Mouse (Mus musculus): ENCODE results near the gene Zfp948. TPM values are rescaled to one million over a fixed set of nuclear protein-coding genes. Genes with fewer than 3 reads are reported as not detected.

The Zfp948 gene
- 21.9 and 22.2 TPM in 2 replicates for polyA plus RNA-seq (2014; fragmentation: Nextera tagmentation; extraction: Ambion mirVana)

DNA sequence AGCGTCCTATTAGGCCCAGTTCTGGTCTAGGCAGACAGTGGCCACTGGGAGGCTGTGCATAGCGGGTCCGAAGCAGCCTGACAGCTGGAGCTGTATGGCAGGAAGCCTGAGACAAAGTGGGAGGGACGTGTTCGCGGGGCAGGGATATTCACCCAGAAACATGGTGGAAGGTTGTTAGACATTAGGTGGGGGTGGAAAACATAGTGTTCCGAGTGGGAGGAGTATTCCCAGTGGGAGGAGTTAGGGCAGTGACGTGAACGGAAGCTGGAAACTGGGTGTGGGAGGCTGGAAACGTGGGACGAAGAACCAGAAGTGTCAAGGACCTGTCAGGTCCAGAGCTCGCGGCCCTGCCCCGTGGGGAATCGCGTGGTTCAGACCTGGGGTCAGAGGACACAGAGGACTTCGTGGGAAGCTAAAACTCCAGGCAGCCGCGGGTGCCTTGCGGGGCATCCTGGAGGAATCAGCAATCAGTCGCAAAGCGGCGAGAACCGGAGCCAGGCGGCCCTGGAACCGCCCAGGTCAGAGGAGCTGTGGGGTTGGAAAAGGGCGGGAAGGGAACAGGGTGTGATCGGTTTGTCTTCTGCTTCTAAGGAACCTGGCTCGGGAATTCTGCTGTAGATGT is at the start of gene Zfp948:
Zfp948 (plus strand) TSS at position 281 of the 622 bp plus-strand sequence.
- Histone ChIP-seq H3K9me3 (ENCODE audit: control insufficient read depth, low read length) (no peaks in the 10 kb centered on the region), H3K4me3 (replicated peaks; ENCODE audit: low read length) (peak within 1 kb of the TSS; percentile 82), H3K27me3 (ENCODE audit: control insufficient read depth, insufficient read depth, low read length) (no peaks in the 10 kb centered on the region), H3K4me1 (replicated peaks; ENCODE audit: control insufficient read depth, insufficient read depth, low read length) (peaks cover 15% of the 10 kb centered on the region), H3K27ac (peak within 1 kb of the TSS; percentile 92), H3K9ac (peak within 1 kb of the TSS; percentile 81), H3K4me2 (replicated peaks) (peak within 1 kb of the TSS; percentile 62), H3K36me3 (replicated peaks; ENCODE audit: control insufficient read depth, insufficient read depth) (peaks cover 5% of the 10 kb centered on the region)
- ATAC-seq (ENCODE audit: low FRiP score) (peak; percentile 97), DNase-seq (ENCODE audit: low spot score) (peak; percentile 90)
- WGBS: under 1% methylated on average over 29 of the region's 29 CpGs

DNA sequence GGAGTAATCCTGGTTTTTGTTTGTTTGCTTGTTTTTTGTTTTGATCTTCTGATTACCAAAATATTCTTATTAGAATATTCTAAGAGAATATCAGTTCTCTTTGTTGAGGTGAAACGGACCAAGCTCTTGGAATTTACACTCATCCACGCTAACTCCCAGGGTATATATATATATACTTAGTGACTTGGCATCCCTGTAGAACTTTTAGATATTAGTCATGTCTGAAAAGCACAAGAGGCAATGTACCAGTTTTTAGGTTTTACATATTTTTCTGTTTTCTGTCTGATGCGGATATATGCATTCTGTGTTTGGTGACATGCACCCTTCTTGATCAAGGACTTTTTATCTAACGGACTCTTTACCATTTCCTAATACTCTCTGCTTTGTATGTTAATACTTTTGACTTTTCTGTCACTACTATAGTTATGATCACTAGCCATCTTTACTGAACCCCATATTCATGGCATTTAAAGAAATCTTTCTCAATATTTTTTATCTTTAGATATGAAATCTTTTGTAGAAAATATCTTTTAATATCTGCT is 49.6 kb upstream of the Zfp948 start:
- Histone ChIP-seq H3K36me3 (replicated peaks; ENCODE audit: control insufficient read depth, insufficient read depth) (no peaks in the 10 kb centered on the region), H3K4me2 (replicated peaks) (peak overlapping the region; percentile 87), H3K9ac (peak overlapping the region; percentile 68), H3K9me3 (ENCODE audit: control insufficient read depth, low read length) (no peaks in the 10 kb centered on the region), H3K4me1 (replicated peaks; ENCODE audit: control insufficient read depth, insufficient read depth, low read length) (no peaks in the 10 kb centered on the region), H3K27ac (peak overlapping the region; percentile 82), H3K4me3 (replicated peaks; ENCODE audit: low read length) (peak overlapping the region; percentile 53), H3K27me3 (ENCODE audit: control insufficient read depth, insufficient read depth, low read length) (no peaks in the 10 kb centered on the region)
- DNase-seq (ENCODE audit: low spot score): no peak
- no peak for ATAC-seq (ENCODE audit: low FRiP score)
- WGBS: 47% methylated on average over 4 of the region's 4 CpGs

DNA sequence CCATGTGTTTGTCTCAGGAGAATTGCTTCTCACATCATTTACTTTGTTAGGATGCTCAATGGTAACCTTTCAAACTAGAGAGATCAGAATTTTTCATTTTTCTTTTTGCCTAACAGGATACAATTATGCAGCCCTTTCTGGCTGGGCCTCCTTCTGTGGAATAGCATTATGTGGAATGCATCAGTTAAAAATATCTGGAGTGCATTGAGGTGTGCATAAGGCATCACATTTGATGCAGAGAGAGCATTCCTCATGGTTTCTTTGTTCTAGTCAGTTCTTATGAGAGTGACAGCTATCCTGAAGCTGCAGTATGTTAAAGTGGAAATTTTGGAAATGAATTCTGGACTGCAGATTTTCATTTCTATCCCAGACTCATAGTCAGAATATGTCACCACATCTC is 40.5 kb upstream of the Zfp948 start:
- ATAC-seq (ENCODE audit: low FRiP score): no peak
- H3K36me3 ChIP-seq (replicated peaks; ENCODE audit: control insufficient read depth, insufficient read depth): no peaks in the 10 kb centered on the region

DNA sequence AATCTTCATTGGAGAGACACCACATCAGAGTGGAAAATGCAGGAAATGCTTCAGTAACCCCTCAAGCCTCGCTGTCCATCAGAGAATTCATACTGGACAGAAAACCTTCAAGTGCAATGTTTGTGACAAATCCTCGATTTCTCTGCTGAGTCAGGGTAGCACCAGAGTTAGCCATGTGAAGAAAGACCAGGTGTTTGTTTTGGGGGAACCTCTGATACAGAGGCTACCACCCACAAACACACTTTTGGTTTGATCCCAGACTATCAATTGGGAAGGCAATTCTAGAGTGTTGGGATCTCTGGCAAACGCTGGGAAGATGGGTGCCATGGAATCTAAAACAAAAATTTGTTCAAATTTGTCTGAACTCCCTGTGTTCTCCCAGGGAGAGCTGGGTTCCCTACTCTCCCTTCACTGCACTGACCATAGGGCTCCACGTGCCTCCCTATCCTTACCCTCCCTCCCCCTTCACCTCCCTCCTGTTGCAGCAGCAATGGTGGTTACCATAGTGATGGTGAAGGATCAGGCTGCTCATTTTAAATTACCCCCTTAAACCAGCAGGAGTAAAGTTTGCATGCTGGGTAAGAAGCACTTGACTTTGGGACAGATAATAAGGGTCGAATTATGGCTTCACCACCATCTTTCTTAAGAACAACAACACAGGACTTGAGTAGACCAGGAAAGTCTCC is 36.0 kb upstream of the Zfp948 start:
- Histone ChIP-seq H3K4me2 (replicated peaks) (no peak overlapping the region), H3K4me1 (replicated peaks; ENCODE audit: control insufficient read depth, insufficient read depth, low read length) (peaks cover 20% of the 10 kb centered on the region), H3K27me3 (ENCODE audit: control insufficient read depth, insufficient read depth, low read length) (no peaks in the 10 kb centered on the region), H3K9ac (no peak overlapping the region), H3K27ac (no peak overlapping the region), H3K4me3 (replicated peaks; ENCODE audit: low read length) (no peak overlapping the region), H3K36me3 (replicated peaks; ENCODE audit: control insufficient read depth, insufficient read depth) (no peaks in the 10 kb centered on the region), H3K9me3 (ENCODE audit: control insufficient read depth, low read length) (no peaks in the 10 kb centered on the region)
- DNase-seq (ENCODE audit: low spot score): no peak
- no peak for ATAC-seq (ENCODE audit: low FRiP score)
- WGBS: 70% methylated on average over 5 of the region's 5 CpGs

More for the DNA sequence above, 40.5 kb upstream of the Zfp948 start:
- H3K27me3 ChIP-seq (ENCODE audit: control insufficient read depth, insufficient read depth, low read length): no peaks in the 10 kb centered on the region
- no peak overlapping the region for H3K27ac ChIP-seq
- H3K4me2 ChIP-seq (replicated peaks): no peak overlapping the region
- no peak overlapping the region for H3K9ac ChIP-seq
- H3K4me1 ChIP-seq (replicated peaks; ENCODE audit: control insufficient read depth, insufficient read depth, low read length): 0 out of 2 replicates have a peak, but pooled peaks cover 1% of the 10 kb centered on the region
- H3K4me3 ChIP-seq (replicated peaks; ENCODE audit: low read length): no peak overlapping the region
- H3K9me3 ChIP-seq (ENCODE audit: control insufficient read depth, low read length): no peaks in the 10 kb centered on the region
- no peak for DNase-seq (ENCODE audit: low spot score)

DNA sequence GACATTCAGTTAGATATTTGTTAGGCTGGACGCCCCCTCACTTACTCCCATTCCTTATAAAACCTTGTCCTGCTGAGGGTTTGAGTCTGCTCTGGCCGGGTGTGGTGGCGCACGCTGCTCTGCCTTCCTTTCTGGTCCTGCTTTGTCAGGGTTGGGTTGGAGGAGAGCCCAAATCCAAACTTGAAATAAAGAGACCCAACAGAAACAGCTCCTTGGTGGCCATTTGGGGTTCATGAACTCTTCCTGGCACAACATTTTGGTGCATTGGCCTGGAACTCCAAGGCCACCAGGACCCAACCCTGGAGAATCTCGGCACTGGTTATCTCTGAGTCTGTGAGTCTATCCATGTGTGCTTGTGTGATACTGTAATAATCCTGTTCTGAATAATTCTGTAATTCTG is 35.2 kb upstream of the Zfp948 start:
- WGBS: 61% methylated on average over 5 of the region's 5 CpGs
- peak overlapping the region; percentile 91 for H3K9ac ChIP-seq
- H3K27me3 ChIP-seq (ENCODE audit: control insufficient read depth, insufficient read depth, low read length): no peaks in the 10 kb centered on the region
- ATAC-seq (ENCODE audit: low FRiP score) (no peak), DNase-seq (ENCODE audit: low spot score) (no peak)
- H3K4me2 ChIP-seq (replicated peaks): peak overlapping the region; percentile 84
- H3K4me1 ChIP-seq (replicated peaks; ENCODE audit: control insufficient read depth, insufficient read depth, low read length): peaks cover 20% of the 10 kb centered on the region
- H3K36me3 ChIP-seq (replicated peaks; ENCODE audit: control insufficient read depth, insufficient read depth): no peaks in the 10 kb centered on the region
- no peaks in the 10 kb centered on the region for H3K9me3 ChIP-seq (ENCODE audit: control insufficient read depth, low read length)
- H3K4me3 ChIP-seq (replicated peaks; ENCODE audit: low read length): peak overlapping the region; percentile 84
- H3K27ac ChIP-seq: peak overlapping the region; percentile 90

DNA sequence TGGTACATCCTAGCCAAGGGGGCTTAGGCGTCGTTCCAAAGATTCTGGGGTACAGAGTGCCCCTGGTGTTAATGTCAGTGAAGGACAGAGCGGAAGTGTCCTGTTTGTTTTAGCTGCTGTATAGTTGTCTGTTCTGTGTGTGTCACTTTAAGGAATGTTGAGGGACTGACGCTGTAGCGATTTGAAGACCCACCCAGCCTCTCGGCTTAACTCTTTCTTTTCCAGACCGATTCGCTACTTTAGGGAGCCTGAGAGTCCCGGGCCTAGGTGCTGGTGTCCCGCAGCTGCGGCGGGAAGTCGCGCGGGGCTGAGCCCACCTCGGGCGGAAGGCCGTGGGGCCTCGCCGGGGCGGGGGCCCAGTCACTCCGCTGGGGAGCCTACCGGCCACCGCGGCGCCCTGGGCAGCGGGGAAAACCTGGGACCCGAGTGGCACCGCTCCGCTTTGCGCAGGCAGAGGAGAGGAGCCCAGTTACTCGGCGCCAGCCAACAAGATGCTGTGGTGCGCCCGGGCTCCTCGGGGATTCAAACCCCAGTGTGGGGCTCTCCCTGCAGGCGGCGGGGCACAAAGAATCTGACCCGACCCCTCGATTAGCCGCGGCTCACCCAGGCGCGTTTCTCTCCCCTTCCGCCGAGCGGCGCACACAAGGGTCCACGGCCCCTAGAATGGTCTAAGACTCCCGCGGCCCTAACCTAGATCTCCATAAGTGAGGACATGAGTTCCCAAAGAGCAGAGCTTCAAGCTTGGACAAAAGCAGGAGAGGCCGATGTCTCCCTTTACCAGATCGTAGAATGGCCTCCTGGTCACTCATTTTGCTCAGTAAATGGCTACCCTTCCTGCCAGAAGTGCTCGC is 34.5 kb upstream of the Zfp948 start:
- peak overlapping the region; percentile 84 for H3K4me3 ChIP-seq (replicated peaks; ENCODE audit: low read length)
- peak overlapping the region; percentile 90 for H3K27ac ChIP-seq
- H3K4me2 ChIP-seq (replicated peaks): peak overlapping the region; percentile 84
- peak; percentile 92 for ATAC-seq (ENCODE audit: low FRiP score)
- no peaks in the 10 kb centered on the region for H3K9me3 ChIP-seq (ENCODE audit: control insufficient read depth, low read length)
- DNase-seq (ENCODE audit: low spot score): peak; percentile 77
- no peaks in the 10 kb centered on the region for H3K36me3 ChIP-seq (replicated peaks; ENCODE audit: control insufficient read depth, insufficient read depth)
- peaks cover 20% of the 10 kb centered on the region for H3K4me1 ChIP-seq (replicated peaks; ENCODE audit: control insufficient read depth, insufficient read depth, low read length)
- H3K27me3 ChIP-seq (ENCODE audit: control insufficient read depth, insufficient read depth, low read length): no peaks in the 10 kb centered on the region
- peak overlapping the region; percentile 91 for H3K9ac ChIP-seq
- WGBS: under 1% methylated on average over 51 of the region's 54 CpGs

DNA sequence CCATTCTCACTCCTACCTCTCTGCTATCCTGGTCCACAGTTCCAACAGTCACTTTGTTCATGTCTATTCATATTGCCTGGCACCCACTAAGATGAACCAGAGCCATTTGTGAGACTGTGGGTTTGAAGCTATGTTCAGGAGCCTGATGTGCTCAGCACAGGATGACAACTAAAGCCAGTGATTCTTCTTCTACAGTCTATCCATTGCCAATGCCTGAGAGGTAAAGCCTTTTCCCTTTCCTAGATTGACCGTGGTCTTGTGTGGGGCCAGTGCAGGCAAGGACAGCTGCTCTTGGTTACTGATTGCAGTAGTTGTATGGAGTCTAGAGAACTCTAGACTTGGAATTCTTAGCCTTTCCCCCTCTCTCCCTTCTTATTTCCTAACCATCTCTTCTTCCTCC is 32.8 kb upstream of the Zfp948 start:
- H3K4me3 ChIP-seq (replicated peaks; ENCODE audit: low read length): no peak overlapping the region
- H3K4me1 ChIP-seq (replicated peaks; ENCODE audit: control insufficient read depth, insufficient read depth, low read length): peaks cover 20% of the 10 kb centered on the region
- 88% methylated on average over 1 of the region's 1 CpGs for WGBS
- H3K27ac ChIP-seq: no peak overlapping the region
- ATAC-seq (ENCODE audit: low FRiP score) (no peak), DNase-seq (ENCODE audit: low spot score) (no peak)
- no peak overlapping the region for H3K9ac ChIP-seq
- H3K4me2 ChIP-seq (replicated peaks): no peak overlapping the region
- no peaks in the 10 kb centered on the region for H3K27me3 ChIP-seq (ENCODE audit: control insufficient read depth, insufficient read depth, low read length)
- H3K9me3 ChIP-seq (ENCODE audit: control insufficient read depth, low read length): no peaks in the 10 kb centered on the region
- H3K36me3 ChIP-seq (replicated peaks; ENCODE audit: control insufficient read depth, insufficient read depth): no peaks in the 10 kb centered on the region

DNA sequence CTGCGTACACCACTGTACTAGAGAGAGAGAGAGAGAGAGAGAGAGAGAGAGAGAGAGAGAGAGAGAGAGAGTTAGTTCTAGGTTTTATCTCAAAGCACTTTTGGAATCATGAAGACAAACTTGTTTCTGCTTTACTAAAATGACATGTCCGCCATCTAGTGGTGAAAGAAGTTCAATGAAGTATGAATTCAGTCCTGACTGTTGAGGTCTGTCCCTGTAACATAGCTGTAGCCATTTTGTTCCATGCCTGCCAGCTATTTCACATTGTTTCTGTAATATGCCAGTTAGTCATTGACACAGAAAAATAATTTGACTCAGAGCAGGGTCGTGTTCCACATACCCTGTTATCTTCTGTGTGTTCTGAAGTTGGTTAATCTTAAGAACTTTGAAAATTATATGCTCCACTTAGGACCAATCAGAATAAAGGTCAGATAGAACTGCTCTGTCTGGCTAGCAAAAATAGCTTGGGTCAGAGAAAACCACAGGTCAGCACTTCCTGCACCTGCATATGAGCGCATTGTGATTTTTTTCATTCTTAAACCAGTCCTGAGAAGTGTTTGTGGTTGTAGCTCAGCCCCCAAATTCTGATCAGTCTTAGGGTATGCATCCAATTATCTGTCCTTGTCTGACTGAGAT is 32.2 kb upstream of the Zfp948 start:
- H3K9ac ChIP-seq: no peak overlapping the region
- no peak overlapping the region for H3K27ac ChIP-seq
- no peaks in the 10 kb centered on the region for H3K27me3 ChIP-seq (ENCODE audit: control insufficient read depth, insufficient read depth, low read length)
- ATAC-seq (ENCODE audit: low FRiP score): peak; percentile 26; the same call in 1 of the 2 replicates
- peaks cover 20% of the 10 kb centered on the region for H3K4me1 ChIP-seq (replicated peaks; ENCODE audit: control insufficient read depth, insufficient read depth, low read length)
- H3K9me3 ChIP-seq (ENCODE audit: control insufficient read depth, low read length): no peaks in the 10 kb centered on the region
- peak; percentile 83 for DNase-seq (ENCODE audit: low spot score)
- 24% methylated on average over 4 of the region's 4 CpGs for WGBS
- peak overlapping the region; percentile 72; the same call in 1 of the 2 replicates for H3K4me2 ChIP-seq (replicated peaks)
- no peak overlapping the region for H3K4me3 ChIP-seq (replicated peaks; ENCODE audit: low read length)
- H3K36me3 ChIP-seq (replicated peaks; ENCODE audit: control insufficient read depth, insufficient read depth): no peaks in the 10 kb centered on the region

Measured in hindbrain, embryonic 14.5 days (tissue).